14 mouse cellular contexts compared by ENCODE assay signal in the genomic region with DNA sequence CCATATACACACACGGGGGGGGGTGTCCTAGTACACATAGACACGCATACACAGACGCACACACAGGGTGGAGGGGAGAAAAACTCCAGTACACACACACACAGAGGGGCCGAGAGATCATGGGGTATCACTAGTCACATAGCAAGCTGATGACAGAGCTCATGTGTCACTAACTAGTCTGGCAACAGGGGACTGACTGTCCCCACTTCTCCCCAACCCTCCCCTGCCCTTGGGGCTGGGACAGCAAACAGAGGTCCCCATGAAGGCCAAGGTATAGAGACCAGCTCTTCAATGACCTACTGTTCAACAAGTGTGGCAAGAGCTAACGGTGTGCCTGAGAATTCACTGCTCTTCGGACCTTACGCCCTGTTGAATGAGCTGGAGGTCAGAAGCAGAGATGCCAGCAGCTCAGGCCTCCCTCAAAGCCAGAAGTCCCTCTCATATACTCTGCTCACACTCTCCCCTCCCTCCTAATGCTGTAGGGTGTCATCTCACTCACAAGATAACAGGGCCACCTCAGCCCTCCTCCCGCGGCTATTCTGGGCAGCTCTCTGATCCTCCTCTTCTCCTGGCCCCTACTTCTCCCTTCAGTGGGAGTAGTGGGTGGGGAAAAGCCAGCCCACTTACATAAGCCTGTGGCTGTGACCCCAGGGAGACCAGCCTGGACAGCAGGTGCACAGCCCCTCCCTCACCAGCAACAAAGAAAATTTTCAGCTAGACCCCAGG. TPM values are rescaled to one million over a fixed set of nuclear protein-coding genes. Genes with fewer than 3 reads are reported as not detected.
DNase-seq lines count a peak whose midpoint lies in the region; ATAC-seq and TF ChIP-seq lines count a peak whose summit lies in the region.
"Had no signal": no experiment of that assay in that cellular context is flagged by ENCODE, and none has a peak within 500 bp of the region (broad histone marks: within the 10 kb centered on the region; RNA-seq: fewer than 3 reads in every experiment).

Gene Mybphl (plus strand): TSS at position 642 of the 726 bp plus-strand sequence.

- no peak for TF ChIP-seq EP300 in liver, embryonic 14.5 days (IDR thresholded peaks at IDR 0.05; ENCODE audit: low read depth)

- peaks cover 53% of the 10 kb centered on the region for H3K4me1 ChIP-seq in forebrain, embryonic 10.5 days
- H3K4me1 ChIP-seq in forebrain, embryonic 14.5 days (ENCODE audit: control insufficient read depth, insufficient read depth, low read length) = peaks cover 4% of the 10 kb centered on the region; the same call in 1 of the 2 replicates
- H3K4me1 ChIP-seq in lung, embryonic 14.5 days (ENCODE audit: insufficient read depth) = 0 out of 2 replicates have a peak, but pooled peaks cover 3% of the 10 kb centered on the region
- H3K4me1 ChIP-seq in heart, embryonic 13.5 days = peaks cover 59% of the 10 kb centered on the region
- H3K4me1 ChIP-seq in liver, embryonic 14.5 days (replicated peaks; ENCODE audit: control insufficient read depth in 2 of 2, insufficient read depth in 2 of 2, low read length in 1 of 2) = peaks cover 0 to 14% of the 10 kb centered on the region in 2 experiments; a peak in 2 of 4 replicates
- H3K4me1 ChIP-seq in kidney, adult 2 months (ENCODE audit: control insufficient read depth, insufficient read depth, low read length) = no peaks in the 10 kb centered on the region

- no peak for TF ChIP-seq POLR2A in kidney, adult 2 months (IDR thresholded peaks at IDR 0.05; ENCODE audit: low read depth, low read length)

- H3K9me3 ChIP-seq in forebrain, embryonic 10.5 days = no peaks in the 10 kb centered on the region
- no peaks in the 10 kb centered on the region for H3K9me3 ChIP-seq in forebrain, embryonic 14.5 days (replicated peaks; ENCODE audit: control insufficient read depth, low read length)
- H3K9me3 ChIP-seq in lung, embryonic 14.5 days (ENCODE audit: low read depth, low read length) = no peaks in the 10 kb centered on the region
- no peaks in the 10 kb centered on the region for H3K9me3 ChIP-seq in heart, embryonic 13.5 days
- H3K9me3 ChIP-seq in liver, embryonic 14.5 days (ENCODE audit: control insufficient read depth, low read length) = no peaks in the 10 kb centered on the region
- H3K9me3 ChIP-seq: embryonic facial prominence, embryonic 12.5 days; G1E had no signal

- no peaks in the 10 kb centered on the region for H3K27me3 ChIP-seq in forebrain, embryonic 10.5 days (ENCODE audit: poor library complexity, severe bottlenecking)
- H3K27me3 ChIP-seq in forebrain, embryonic 14.5 days (replicated peaks; ENCODE audit: control insufficient read depth, insufficient read depth, low read length) = no peaks in the 10 kb centered on the region
- H3K27me3 ChIP-seq in lung, embryonic 14.5 days (ENCODE audit: insufficient read depth, low read length) = no peaks in the 10 kb centered on the region
- H3K27me3 ChIP-seq in heart, embryonic 13.5 days (replicated peaks) = no peaks in the 10 kb centered on the region
- no peaks in the 10 kb centered on the region for H3K27me3 ChIP-seq in liver, embryonic 14.5 days (ENCODE audit: control insufficient read depth, insufficient read depth, low read length)
- no peaks in the 10 kb centered on the region for H3K27me3 ChIP-seq in kidney, adult 2 months (replicated peaks; ENCODE audit: control insufficient read depth, insufficient read depth, low read length)
- H3K27me3 ChIP-seq: embryonic facial prominence, embryonic 12.5 days had no signal

- H3K36me3 ChIP-seq in forebrain, embryonic 10.5 days (replicated peaks) = no peaks in the 10 kb centered on the region
- H3K36me3 ChIP-seq in forebrain, embryonic 14.5 days (ENCODE audit: control insufficient read depth, insufficient read depth, low read length) = no peaks in the 10 kb centered on the region
- H3K36me3 ChIP-seq in lung, embryonic 14.5 days (ENCODE audit: insufficient read depth) = no peaks in the 10 kb centered on the region
- H3K36me3 ChIP-seq in heart, embryonic 13.5 days = no peaks in the 10 kb centered on the region
- H3K36me3 ChIP-seq in liver, embryonic 14.5 days (replicated peaks; ENCODE audit: control insufficient read depth, insufficient read depth, low read depth) = no peaks in the 10 kb centered on the region
- H3K36me3 ChIP-seq in kidney, adult 2 months (ENCODE audit: control insufficient read depth, insufficient read depth, low read length) = no peaks in the 10 kb centered on the region
- H3K36me3 ChIP-seq: embryonic facial prominence, embryonic 12.5 days; G1E had no signal

- H3K4me3 ChIP-seq in forebrain, embryonic 10.5 days = no peak within 1 kb of the TSS
- H3K4me3 ChIP-seq in forebrain, embryonic 14.5 days (ENCODE audit: low read depth, low read length) = no peak within 1 kb of the TSS
- no peak within 1 kb of the TSS for H3K4me3 ChIP-seq in lung, embryonic 14.5 days (ENCODE audit: low read depth, low read length)
- peak within 1 kb of the TSS; percentile 34 for H3K4me3 ChIP-seq in heart, embryonic 13.5 days
- no peak within 1 kb of the TSS for H3K4me3 ChIP-seq in liver, embryonic 14.5 days (ENCODE audit: insufficient read depth in 1 of 2, low read depth in 2 of 2, low read length in 2 of 2)
- no peak within 1 kb of the TSS for H3K4me3 ChIP-seq in kidney, adult 2 months (ENCODE audit: insufficient read depth, low read depth, low read length)
- H3K4me3 ChIP-seq: embryonic facial prominence, embryonic 12.5 days had no signal

- H3K4me2 ChIP-seq in forebrain, embryonic 14.5 days (ENCODE audit: low read length) = no peak within 1 kb of the TSS
- H3K4me2 ChIP-seq in lung, embryonic 14.5 days = no peak within 1 kb of the TSS
- H3K4me2 ChIP-seq in heart, embryonic 13.5 days = peak within 1 kb of the TSS; percentile 36
- H3K4me2 ChIP-seq in liver, embryonic 14.5 days (ENCODE audit: low read depth) = no peak within 1 kb of the TSS
- H3K4me2 ChIP-seq: embryonic facial prominence, embryonic 12.5 days had no signal

- TF ChIP-seq CTCF in lung, embryonic 14.5 days (IDR thresholded peaks at IDR 0.05; ENCODE audit: low read depth) = no peak
- no peak for TF ChIP-seq CTCF in liver, embryonic 14.5 days (IDR thresholded peaks at IDR 0.05; ENCODE audit: low read depth)
- TF ChIP-seq CTCF in kidney, adult 2 months (conservative IDR thresholded peaks at IDR 0.05; ENCODE audit: insufficient read depth, insufficient read length, low read depth, low read length) = no peak

- 78% methylated on average over 9 of the region's 9 CpGs for WGBS in forebrain, embryonic 10.5 days
- WGBS in forebrain, embryonic 14.5 days = 77% methylated on average over 9 of the region's 9 CpGs
- WGBS in lung, embryonic 14.5 days = 54% methylated on average over 9 of the region's 9 CpGs
- WGBS in heart, embryonic 13.5 days = 31% methylated on average over 9 of the region's 9 CpGs
- 48% methylated on average over 9 of the region's 9 CpGs for WGBS in liver, embryonic 14.5 days (ENCODE audit: insufficient replicate concordance)
- WGBS in kidney, adult 2 months = 57% methylated on average over 9 of the region's 9 CpGs

- no peak for DNase-seq in forebrain, embryonic 10.5 days (ENCODE audit: extremely low spot score, low spot score)
- DNase-seq in forebrain, embryonic 14.5 days (ENCODE audit: low spot score) = no peak
- DNase-seq in lung, embryonic 14.5 days = no peak
- no peak for DNase-seq in lung, postnatal 10 days
- no peak for DNase-seq in liver, embryonic 14.5 days (ENCODE audit: low read depth in 3 of 3, low spot score in 3 of 3)
- DNase-seq in cerebellum, adult 11-12 months = no peak
- DNase-seq in kidney, adult 2 months = no peak
- DNase-seq: cerebellum, adult 18-20 months; gastrocnemius, postnatal 10 days; thymus, postnatal 4 days had no signal

- peak within 1 kb of the TSS; percentile 9; the same call in 1 of the 2 replicates for H3K27ac ChIP-seq in forebrain, embryonic 10.5 days
- H3K27ac ChIP-seq in forebrain, embryonic 14.5 days (ENCODE audit: low read depth, low read length) = no peak within 1 kb of the TSS
- peak within 1 kb of the TSS; percentile 8; the same call in 1 of the 2 replicates for H3K27ac ChIP-seq in lung, embryonic 14.5 days (ENCODE audit: low read depth)
- H3K27ac ChIP-seq in heart, embryonic 13.5 days (replicated peaks) = peak within 1 kb of the TSS; percentile 90
- no peak within 1 kb of the TSS for H3K27ac ChIP-seq in liver, embryonic 14.5 days
- H3K27ac ChIP-seq in kidney, adult 2 months (ENCODE audit: insufficient read depth, low read depth, low read length) = no peak within 1 kb of the TSS
- H3K27ac ChIP-seq: embryonic facial prominence, embryonic 12.5 days; kidney, postnatal 0 days had no signal

- no peak within 1 kb of the TSS for H3K9ac ChIP-seq in forebrain, embryonic 14.5 days (ENCODE audit: low read length)
- no peak within 1 kb of the TSS for H3K9ac ChIP-seq in lung, embryonic 14.5 days
- peak within 1 kb of the TSS; percentile 63 for H3K9ac ChIP-seq in heart, embryonic 13.5 days
- H3K9ac ChIP-seq in liver, embryonic 14.5 days (replicated peaks) = no peak within 1 kb of the TSS
- H3K9ac ChIP-seq: embryonic facial prominence, embryonic 12.5 days had no signal

- no peak for ATAC-seq in forebrain, embryonic 14.5 days
- no peak; the same call in 1 of the 2 replicates for ATAC-seq in lung, embryonic 14.5 days (ENCODE audit: insufficient read depth)
- peak; percentile 68 for ATAC-seq in heart, embryonic 13.5 days (ENCODE audit: extremely low read depth, insufficient number of reproducible peaks, low FRiP score, low TSS enrichment)
- 0 out of 2 replicates have a peak, but pooled peaks have one; percentile 16 for ATAC-seq in liver, embryonic 14.5 days (ENCODE audit: insufficient read depth)

RNA-seq across cellular contexts. Expression of gene Mybphl, which starts in this region (rescaled TPM):
- not detected in 2 replicates for polyA plus RNA-seq in forebrain, embryonic 10.5 days (2016; fragmentation: Nextera tagmentation; extraction: Ambion mirVana)
- polyA plus RNA-seq in forebrain, embryonic 14.5 days (2014; fragmentation: Nextera tagmentation; extraction: Ambion mirVana) = not detected in 2 replicates
- 0.75 and 4.7 TPM in 2 replicates for polyA plus RNA-seq in lung, embryonic 14.5 days (2014; fragmentation: Nextera tagmentation; extraction: Ambion mirVana)
- 40.7 and 45.8 TPM in 2 replicates for polyA plus RNA-seq in heart, embryonic 13.5 days (2015; fragmentation: Nextera tagmentation; extraction: Ambion mirVana)
- polyA plus RNA-seq in liver, embryonic 14.5 days (2012; rRNA removed) = 0.17 and 0.20 TPM in 2 replicates
- polyA plus RNA-seq in liver, embryonic 14.5 days (2014; fragmentation: Nextera tagmentation; extraction: Ambion mirVana) = 0.10 and 0.39 TPM in 2 replicates
- 0.06 TPM in 1 of 2 replicates, not detected in the other for polyA plus RNA-seq in kidney, adult 2 months (2012; rRNA removed)
- polyA plus RNA-seq: G1E; kidney, postnatal 0 days had no signal

Comparison
In these comparisons a context has a peak if more than half of its experiments do, and no peak if none do; other contexts are left out.
1. H3K27ac ChIP-seq: peak in forebrain, embryonic 10.5 days (single experiment), lung, embryonic 14.5 days (single experiment) and heart, embryonic 13.5 days (single experiment); none in forebrain, embryonic 14.5 days (single experiment), liver, embryonic 14.5 days (single experiment) and kidney, adult 2 months (single experiment).
2. Peak in ATAC-seq in liver, embryonic 14.5 days; RNA of the gene not detected or under 1 TPM.